Mouse (Mus musculus): ENCODE data around the gene Maml1.

Maml1 gene

DNA sequence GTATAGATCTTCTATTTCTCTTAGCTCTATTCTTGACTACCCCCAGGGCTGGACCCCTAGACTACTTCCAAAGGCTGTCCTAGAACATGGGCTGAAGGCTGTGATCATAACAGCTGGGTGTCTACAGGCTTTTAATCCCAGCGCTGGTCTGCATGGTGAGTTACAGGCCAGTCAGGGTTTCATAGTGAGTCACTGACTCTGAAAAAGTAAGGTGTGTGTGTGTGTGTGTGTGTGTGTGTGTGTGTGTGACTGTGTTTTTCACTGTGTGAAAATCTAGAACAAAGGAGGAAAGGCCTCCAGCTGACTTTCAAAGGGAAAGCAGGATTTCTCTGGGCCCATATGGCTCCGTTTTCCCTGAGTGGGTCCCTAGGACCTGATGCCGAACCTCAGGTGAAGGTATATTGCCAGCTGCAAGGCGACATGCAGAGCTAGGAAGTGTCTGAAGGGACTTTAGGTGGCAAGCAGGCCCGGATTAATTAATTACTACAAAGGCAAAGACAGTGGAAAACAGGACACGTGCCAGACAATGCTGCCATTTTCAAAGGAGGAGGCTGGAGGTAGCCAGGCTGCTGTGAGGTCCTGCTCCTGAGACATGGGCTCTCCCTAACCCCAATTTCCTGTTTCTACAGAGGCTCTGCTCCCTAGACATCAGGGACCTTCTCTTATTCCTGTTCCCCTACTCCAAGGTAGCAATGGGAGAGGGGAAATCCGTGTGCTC, 69.4 kb downstream of the Maml1 start:
- DNase-seq (ENCODE audit: low spot score in 2 of 2), result no peak

DNA sequence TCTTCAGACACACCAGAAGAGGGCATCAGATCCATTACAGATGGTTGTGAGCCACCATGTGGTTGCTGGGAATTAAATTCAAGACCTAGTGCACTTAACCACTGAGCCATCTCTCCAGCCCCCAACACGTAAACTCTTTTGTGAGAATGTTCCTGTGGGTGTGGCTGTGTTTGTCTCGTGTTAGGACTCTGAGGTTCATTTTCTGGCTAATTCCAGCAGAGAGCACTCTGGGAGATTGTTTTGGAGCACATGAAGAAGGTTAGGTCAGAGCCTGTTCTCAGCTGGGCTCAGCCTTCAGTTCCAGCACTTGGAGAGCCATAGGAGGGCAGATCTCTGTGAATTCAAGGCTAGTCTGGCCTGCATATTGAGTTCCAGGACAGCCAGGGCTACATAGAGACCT, 72.3 kb downstream of the Maml1 start:
- no peak for DNase-seq (ENCODE audit: low spot score in 2 of 2)

DNA sequence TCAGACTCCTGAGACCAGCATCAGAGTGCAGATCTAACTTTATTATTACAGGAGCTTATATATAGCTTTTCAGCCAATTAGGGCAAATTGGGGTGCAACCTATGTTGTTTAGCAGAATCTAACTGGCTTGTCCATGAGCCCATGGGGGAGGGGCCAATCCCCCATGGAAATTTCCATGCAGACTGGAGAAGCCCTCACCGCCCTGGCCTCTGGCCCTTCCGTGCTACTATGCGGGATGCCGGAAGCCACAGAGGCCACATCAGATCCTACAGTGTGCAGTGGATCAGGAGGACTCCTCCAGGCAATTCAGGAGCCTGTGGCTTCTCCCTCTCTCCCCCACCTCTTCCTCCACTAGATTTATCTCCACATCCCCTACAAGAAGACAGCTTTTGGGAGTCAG, 74.3 kb downstream of the Maml1 start:
- no peak for DNase-seq (ENCODE audit: low spot score in 2 of 2)

GRCm38 (mm10) chr11:50216724-50217366, 75.3 kb downstream of the Maml1 start:
- DNase-seq (ENCODE audit: low spot score in 2 of 2), result no peak

GRCm38 (mm10) chr11:50215633-50216032, 76.5 kb downstream of the Maml1 start:
- DNase-seq (ENCODE audit: low spot score in 2 of 2), result no peak

GRCm38 (mm10) chr11:50214631-50215030, 77.5 kb downstream of the Maml1 start:
- DNase-seq (ENCODE audit: low spot score in 2 of 2), result no peak

- peak; percentile 38 to 47 for DNase-seq (ENCODE audit: low spot score in 2 of 2)
These were observed 79.0 kb downstream of the Maml1 start for GRCm38 (mm10) chr11:50212848-50213758.

DNA sequence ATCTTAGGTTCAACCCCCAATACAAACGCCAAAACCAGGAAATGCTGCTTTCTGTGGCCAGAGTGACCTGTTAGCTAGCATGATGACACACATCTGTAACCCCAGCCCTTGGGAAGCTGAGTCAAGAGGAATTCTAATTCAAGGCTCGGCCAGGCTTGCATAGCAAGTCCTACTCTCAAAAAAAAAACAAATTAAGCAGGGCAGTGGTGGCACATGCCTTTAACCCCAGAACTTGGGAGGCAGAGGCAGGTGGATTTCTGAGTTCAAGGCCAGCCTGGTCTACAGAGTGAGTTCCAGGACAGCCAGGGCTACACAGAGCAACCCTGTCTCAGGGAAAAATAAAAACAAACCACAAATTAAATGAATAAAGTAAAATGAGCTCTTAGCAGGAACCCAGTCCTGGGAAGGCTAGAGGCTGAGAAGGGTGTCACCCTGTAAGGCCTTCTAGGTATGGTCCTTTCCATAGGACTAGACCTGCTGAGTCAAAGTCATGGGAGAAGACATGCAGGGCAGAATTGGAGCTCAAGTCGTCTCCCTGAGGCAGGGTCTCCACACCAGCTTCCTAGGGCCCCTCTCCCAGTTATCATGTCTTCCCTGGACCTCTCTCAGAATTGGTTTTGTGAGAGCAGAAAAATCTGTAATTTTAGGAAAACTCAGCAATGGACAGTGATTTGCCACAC, 79.9 kb downstream of the Maml1 start:
- DNase-seq (ENCODE audit: low spot score in 2 of 2), result no peak

DNA sequence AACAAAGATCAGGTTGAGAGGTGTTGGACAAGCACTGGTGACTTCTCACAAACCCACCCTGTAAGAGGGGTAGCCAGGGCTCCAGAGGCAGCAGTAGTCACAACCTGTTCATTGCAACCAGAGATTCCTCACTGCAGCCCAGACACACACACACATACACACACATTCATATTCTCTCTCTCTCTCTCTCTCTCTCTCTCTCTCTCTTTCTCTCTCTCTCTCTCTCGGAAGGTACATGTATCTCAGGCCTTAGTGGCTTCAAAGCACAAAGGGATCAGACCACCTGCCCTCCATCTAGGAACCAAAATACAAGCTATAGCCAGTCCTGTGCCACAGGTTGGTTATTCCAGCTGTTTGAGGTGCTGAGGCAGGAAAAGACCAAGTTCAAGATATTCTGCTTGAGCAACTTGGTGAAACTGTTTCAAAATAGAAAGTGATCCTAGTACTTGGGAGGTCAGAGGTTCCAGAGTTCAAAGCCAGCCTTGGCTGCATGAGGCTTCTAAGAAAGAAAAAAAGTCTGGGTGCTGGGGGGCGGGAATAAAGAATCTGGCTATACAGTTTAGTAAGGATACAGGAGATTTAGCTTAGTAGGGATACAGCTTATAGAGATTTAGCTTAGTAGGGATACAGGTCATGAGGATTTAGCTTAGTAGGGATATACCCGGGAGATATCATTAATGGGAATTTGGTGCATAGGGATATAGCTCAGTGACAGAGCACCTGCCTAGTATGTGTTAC, 80.6 kb downstream of the Maml1 start:
- DNase-seq (ENCODE audit: low spot score in 2 of 2), result no peak

DNA sequence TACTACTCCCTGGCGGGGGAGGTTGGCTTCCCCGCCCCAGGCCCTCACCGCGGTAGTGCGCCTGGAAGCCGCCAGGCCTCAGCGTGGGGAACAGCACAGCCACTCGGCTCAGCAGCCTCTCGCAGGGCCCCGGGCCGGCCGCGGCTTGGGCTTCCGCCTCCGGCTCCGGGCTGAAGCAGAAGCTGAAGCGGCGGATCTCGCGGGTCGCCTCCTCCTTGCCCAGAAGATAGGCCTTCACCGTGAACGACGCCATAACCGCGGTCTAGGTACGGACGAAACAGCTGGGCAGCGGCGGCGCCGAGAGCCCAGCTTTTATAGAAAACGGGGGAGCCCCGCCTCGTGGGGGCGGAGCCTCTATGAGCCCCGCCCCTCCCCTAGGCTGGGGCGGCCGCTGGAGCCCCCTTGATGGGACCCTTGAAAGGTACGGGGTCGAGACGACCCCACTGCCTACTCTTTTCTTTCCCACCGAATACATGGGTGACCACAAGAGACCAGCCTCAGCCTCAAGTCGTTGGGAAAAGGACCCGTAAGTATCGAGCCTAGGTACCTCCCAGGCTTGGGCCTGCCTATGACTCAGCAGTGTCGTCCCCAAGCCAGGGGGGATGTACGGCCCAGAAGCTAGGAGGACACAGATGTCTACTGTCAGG, 81.5 kb downstream of the Maml1 start, which contains the start of the genes Sqstm1 and Mgat4b:
Sqstm1 (minus strand) TSS at position 323 of the 647 bp plus-strand sequence.
Mgat4b (plus strand) TSS at position 386 of the 647 bp plus-strand sequence.
- peak; percentile 71 to 78 for DNase-seq (ENCODE audit: low spot score in 2 of 2)

GRCm38 (mm10) chr11:50210101-50210504, 82.0 kb downstream of the Maml1 start:
- peak; percentile 92 for DNase-seq (ENCODE audit: low spot score in 2 of 2)

DNA sequence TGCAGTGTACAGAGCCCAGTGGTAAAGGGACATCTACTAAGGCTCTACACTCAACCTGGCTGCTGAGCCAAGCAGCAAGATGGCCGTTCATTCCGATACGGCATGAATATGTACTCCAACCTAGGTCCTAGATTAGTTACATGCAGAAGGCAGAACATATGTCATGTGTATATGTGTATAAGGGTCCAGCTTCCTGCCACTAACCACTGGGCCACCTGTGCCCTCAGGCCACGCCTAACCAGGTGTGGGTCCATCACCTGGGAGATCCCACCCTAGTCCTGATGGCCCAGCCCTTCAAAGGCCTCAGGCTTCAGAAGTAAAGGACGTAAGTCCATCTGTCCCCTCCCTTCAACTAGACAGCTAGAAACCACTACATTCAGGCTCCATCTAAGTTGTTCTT, 84.1 kb downstream of the Maml1 start:
- no peak for DNase-seq (ENCODE audit: low spot score in 2 of 2)

- no peak for DNase-seq (ENCODE audit: low spot score in 2 of 2)
These were observed 84.8 kb downstream of the Maml1 start for GRCm38 (mm10) chr11:50207344-50207743.

DNA sequence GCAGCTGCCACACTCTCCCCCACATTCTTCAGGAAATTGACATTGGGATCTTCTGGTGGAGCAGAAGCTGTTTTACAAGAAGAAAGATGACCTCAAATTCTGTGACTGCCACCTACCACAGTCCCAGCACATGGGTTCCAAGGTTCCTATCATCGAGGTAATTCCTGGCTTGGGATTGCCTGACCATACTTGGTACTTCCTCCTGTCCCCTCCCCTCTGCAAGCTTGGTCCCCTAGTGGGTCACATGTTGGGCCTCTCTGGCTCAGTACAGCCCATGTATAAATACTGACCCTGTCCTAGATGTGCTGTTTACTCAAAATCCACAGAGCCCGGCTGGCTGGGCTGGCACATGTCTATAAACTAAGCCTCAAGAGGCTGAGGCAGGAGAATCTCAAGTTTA, 86.1 kb downstream of the Maml1 start:
- DNase-seq (ENCODE audit: low spot score in 2 of 2), result no peak
